Mouse (Mus musculus): ENCODE measurements around the gene Sgms2.

Gene Sgms2

GRCm38 (mm10) chr3:131349013-131349412 lies 142.2 kb downstream of the Sgms2 start:
- TF ChIP-seq GATA4 (IDR thresholded peaks at IDR 0.05; ENCODE audit: insufficient replicate concordance, low read length) = no peak

DNA sequence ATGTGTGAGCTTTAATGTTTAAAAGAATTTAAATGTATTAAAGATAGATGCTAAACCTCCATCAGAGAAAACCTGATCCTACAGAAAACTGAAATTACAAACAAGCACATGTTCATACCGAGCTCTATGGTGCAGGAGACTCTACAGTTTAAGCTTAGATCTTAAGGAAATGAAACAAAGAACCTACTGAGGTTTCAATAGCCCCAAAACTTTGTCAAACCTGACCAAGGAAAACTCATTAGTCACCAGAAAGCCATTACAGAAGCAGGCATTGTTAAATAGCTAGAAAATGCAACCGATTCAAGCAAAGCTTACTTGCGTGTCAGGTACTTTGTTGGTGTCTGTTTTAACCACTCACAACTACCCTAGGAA lies 142.6 kb downstream of the Sgms2 start:
- no peak for TF ChIP-seq GATA4 (IDR thresholded peaks at IDR 0.05; ENCODE audit: insufficient replicate concordance, low read length)

GRCm38 (mm10) chr3:131347831-131348578 lies 143.2 kb downstream of the Sgms2 start:
- TF ChIP-seq GATA4 (IDR thresholded peaks at IDR 0.05; ENCODE audit: insufficient replicate concordance, low read length) = no peak

DNA sequence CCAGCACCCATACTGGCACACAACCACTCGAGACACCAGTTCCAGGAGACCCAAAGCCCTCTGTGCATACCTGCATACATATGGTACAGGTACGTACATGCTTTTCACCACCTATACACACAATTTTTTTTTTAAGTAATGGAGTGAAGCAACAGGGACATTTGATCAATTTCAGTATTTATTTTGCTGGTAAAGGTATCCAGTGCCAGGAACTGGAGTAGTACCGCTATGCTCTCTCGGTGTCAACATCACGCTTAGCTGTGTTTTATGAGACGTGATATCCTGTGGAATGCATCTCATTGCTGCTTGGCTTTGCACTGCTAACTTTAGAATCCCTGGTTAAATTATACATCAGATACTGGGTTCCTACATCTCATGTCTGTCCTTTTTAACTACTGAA lies 145.3 kb downstream of the Sgms2 start:
- no peak for TF ChIP-seq GATA4 (IDR thresholded peaks at IDR 0.05; ENCODE audit: insufficient replicate concordance, low read length)

GRCm38 (mm10) chr3:131343311-131343710 lies 147.9 kb downstream of the Sgms2 start:
- no peak for TF ChIP-seq GATA4 (IDR thresholded peaks at IDR 0.05; ENCODE audit: insufficient replicate concordance, low read length)

DNA sequence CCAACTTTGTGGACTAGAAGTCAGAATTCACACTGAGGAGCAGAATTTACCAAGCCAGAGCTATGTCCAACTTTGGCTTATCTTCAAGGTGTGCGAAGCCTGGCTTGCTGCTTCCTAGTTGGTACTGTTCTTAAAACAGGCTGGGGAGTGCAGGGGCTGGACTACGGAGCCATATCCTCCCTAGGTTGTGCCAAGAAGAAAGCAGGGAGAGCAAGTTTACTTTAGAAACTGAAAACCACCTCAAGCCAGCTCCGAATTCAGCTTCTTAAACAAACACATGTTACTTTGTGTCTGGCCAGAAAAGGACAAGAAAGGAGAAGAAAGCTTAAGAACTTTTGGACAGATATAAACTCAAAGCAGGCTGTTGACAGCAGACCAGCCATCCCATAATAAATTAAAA lies 150.3 kb downstream of the Sgms2 start:
- no peak for TF ChIP-seq GATA4 (IDR thresholded peaks at IDR 0.05; ENCODE audit: insufficient replicate concordance, low read length)

DNA sequence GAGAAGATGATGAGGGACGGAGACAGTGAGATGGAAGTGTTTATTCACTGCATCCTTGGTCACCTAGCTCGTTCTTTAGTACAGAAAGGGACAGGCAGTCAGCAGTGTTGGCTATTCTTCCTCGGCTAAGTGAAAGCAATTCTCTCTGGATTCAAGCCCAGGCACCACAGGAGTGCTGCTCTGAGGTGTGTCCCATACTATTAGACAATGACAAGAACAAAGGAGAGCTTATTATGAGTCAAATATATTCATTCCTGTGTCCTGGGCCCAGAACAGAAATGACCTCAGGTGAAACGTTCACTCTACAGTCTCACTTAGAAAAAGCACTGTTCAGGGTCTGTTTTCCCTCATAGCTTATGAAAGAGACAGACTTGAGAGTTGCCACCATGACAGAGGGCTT lies 151.9 kb downstream of the Sgms2 start:
- no peak for TF ChIP-seq GATA4 (IDR thresholded peaks at IDR 0.05; ENCODE audit: insufficient replicate concordance, low read length)

- TF ChIP-seq GATA4 (IDR thresholded peaks at IDR 0.05; ENCODE audit: insufficient replicate concordance, low read length) = no peak
Measured at GRCm38 (mm10) chr3:131336629-131337028, 154.6 kb downstream of the Sgms2 start.

DNA sequence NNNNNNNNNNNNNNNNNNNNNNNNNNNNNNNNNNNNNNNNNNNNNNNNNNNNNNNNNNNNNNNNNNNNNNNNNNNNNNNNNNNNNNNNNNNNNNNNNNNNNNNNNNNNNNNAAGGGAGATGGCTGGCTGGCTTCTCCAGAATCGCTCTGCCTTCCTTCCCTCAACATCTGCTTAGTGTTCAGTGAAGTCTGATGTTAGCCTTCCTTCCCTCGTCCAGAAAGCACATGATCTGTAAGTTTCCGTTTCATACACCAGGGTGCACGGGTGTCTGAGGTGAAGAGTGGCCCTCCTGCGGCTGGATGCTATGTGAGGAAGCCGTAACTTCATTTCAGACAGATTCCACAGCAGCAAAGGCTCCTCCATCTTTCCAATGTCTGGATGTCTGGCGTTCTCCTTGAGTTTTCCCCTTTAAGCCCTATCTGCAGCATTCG lies 156.1 kb downstream of the Sgms2 start:
- no peak for TF ChIP-seq GATA4 (IDR thresholded peaks at IDR 0.05; ENCODE audit: insufficient replicate concordance, low read length)

- TF ChIP-seq GATA4 (IDR thresholded peaks at IDR 0.05; ENCODE audit: insufficient replicate concordance, low read length) = no peak
Measured at GRCm38 (mm10) chr3:131327189-131327588, 164.0 kb downstream of the Sgms2 start.

- no peak for TF ChIP-seq GATA4 (IDR thresholded peaks at IDR 0.05; ENCODE audit: insufficient replicate concordance, low read length)
Measured at GRCm38 (mm10) chr3:131326637-131327036, 164.6 kb downstream of the Sgms2 start.

GRCm38 (mm10) chr3:131322081-131322815 lies 169.0 kb downstream of the Sgms2 start:
- no peak for TF ChIP-seq GATA4 (IDR thresholded peaks at IDR 0.05; ENCODE audit: insufficient replicate concordance, low read length)

GRCm38 (mm10) chr3:131320184-131320583 lies 171.0 kb downstream of the Sgms2 start:
- no peak for TF ChIP-seq GATA4 (IDR thresholded peaks at IDR 0.05; ENCODE audit: insufficient replicate concordance, low read length)

DNA sequence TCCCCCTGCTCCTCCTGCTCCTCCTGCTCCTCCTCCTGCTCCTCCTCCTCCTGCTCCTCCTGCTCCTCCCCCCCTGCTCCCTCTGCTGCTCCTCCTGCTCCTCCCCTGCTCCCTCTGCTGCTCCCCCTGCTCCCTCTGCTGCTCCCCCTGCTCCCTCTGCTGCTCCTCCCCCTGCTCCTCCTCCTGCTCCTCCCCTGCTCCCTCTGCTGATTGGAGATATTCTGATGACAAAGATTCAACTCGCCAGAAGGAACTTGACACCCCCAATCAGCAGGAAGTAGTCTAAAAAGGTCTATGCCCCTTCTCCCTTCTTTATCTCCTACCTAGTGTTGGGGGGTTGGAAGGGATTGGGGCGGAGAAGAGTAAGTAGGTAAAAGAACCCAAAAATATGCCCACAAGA lies 173.0 kb downstream of the Sgms2 start:
- no peak for TF ChIP-seq GATA4 (IDR thresholded peaks at IDR 0.05; ENCODE audit: insufficient replicate concordance, low read length)

- TF ChIP-seq GATA4 (IDR thresholded peaks at IDR 0.05; ENCODE audit: insufficient replicate concordance, low read length) = no peak
Measured at GRCm38 (mm10) chr3:131317126-131317525, 174.1 kb downstream of the Sgms2 start.

GRCm38 (mm10) chr3:131315957-131316510 lies 175.2 kb downstream of the Sgms2 start:
- TF ChIP-seq GATA4 (IDR thresholded peaks at IDR 0.05; ENCODE audit: insufficient replicate concordance, low read length) = no peak

Measured in liver, adult (tissue).